Mouse (Mus musculus) layer of hippocampus, adult 2 months (tissue): ENCODE measurements around the gene Ehbp1. TPM values are rescaled to one million over a fixed set of nuclear protein-coding genes. Genes with fewer than 3 reads are reported as not detected.

ENCODE experiments used
- DNase-seq, 2 experiments: peaks; one replicate each; pipeline ENCODE4 v3.0.0; 2022; ENCODE audit warnings: low spot score in 2 of 2
- H3K27ac ChIP-seq: fragments of 200-600 bp; 2 replicates; pipeline ENCODE4 v1.8.1; 2022
- H3K4me3 ChIP-seq: fragments of 200-600 bp; 2 replicates; pipeline ENCODE4 v1.8.1; 2022; ENCODE audit warnings: mild to moderate bottlenecking
- CTCF ChIP-seq: fragments of 200-600 bp; conservative IDR thresholded peaks from 2 replicates; pipeline ENCODE4 v1.8.1; 2022; ENCODE audit warnings: antibody characterized with exemption, mild to moderate bottlenecking, moderate library complexity
- total RNA-seq, 2 experiments: library from RNA; stranded (reverse); gene quantifications; 2 replicates each; pipeline ENCODE4 v1.2.3; 2021

Gene Ehbp1
- total RNA-seq, 2 experiments from 2014 or later, result 50.6 to 51.2 TPM

- no peak for DNase-seq
- no peak for TF ChIP-seq CTCF
- Histone ChIP-seq H3K27ac (no peak overlapping the region), H3K4me3 (no peak overlapping the region)
Measured at GRCm38 (mm10) chr11:22170962-22171638, 171.0 kb downstream of the Ehbp1 start.

DNA sequence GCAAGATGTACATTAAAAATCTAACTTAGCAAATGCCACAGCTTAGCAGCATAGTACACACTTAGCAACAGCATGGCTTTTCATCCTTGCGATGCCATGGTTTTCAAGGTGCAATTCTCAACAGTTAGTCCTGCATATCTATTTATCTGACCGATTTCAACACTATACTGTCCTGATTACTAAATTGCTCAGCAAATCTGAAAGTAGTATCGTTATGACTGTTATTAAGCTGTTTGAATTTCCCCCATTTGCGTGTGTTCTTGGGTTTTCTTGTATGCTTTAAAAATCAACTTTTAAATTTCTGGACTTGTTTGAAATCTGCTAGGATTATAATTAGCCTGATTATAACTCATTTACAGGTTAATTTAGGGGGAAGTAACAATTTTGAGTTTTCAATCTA lies 184.2 kb downstream of the Ehbp1 start:
- DNase-seq, result no peak
- Histone ChIP-seq H3K4me3 (no peak overlapping the region), H3K27ac (no peak overlapping the region)
- TF ChIP-seq CTCF, result no peak

DNA sequence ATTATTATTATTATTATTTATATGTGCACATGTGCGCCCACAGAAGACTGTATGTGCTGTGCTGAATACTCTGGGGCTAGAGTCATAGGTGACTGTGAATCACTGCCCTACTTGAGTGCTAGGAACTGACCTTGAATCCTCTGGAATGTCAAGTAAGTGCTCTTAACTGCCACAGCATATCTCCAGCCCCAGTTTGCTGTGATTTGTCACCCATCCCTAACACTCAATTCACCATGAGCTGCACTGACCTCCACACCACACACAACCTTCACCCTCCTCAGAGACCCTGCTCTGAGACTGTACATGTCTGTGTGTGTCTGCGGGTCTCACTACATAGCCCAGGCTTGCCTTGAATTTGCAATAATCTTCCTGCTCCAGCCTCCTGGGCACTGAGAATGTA lies 185.9 kb downstream of the Ehbp1 start:
- no peak for TF ChIP-seq CTCF
- DNase-seq, result no peak
- H3K4me3 ChIP-seq, result no peak overlapping the region
- H3K27ac ChIP-seq, result no peak overlapping the region

DNA sequence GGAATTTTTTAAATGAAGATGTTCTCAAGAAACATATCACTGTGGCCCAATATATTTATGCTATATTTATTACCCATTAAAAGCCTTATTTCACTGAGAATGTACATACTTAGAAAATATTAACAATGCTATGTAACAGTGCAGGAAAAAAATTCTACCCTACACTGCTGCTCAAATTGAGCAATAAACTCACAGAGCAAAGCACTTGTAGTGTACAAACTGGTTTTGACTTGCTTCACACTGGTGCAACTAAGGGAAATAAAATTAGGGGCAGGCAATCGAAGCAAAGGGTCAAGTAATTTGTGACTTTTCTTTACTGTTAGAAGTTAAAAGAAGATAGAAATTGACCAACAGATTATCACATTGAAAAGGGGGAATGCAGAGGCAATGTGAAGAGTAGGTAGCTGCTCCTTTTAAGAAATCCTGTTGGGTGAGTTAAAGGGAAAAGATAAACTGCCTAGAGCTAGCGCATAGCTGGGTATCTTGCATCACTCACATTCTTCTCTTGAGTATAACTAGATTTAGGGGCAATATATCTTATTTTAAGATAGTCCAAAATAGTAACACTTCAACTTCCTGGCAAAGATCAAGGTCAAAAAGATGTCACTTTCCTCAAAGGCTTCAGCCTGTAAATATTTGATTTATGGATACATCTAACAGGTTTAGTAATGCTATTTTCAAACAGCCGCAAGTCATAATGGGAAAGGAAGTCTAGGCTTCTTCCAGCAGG lies 186.6 kb downstream of the Ehbp1 start:
- H3K4me3 ChIP-seq, result no peak overlapping the region
- TF ChIP-seq CTCF, result no peak
- H3K27ac ChIP-seq, result no peak overlapping the region
- no peak for DNase-seq

GRCm38 (mm10) chr11:22154501-22155294 lies 187.4 kb downstream of the Ehbp1 start:
- TF ChIP-seq CTCF, result no peak
- Histone ChIP-seq H3K4me3 (no peak overlapping the region), H3K27ac (no peak overlapping the region)
- no peak for DNase-seq

- H3K4me3 ChIP-seq, result no peak overlapping the region
- no peak for DNase-seq
- no peak overlapping the region for H3K27ac ChIP-seq
- no peak for TF ChIP-seq CTCF
Measured at GRCm38 (mm10) chr11:22140737-22141136, 201.4 kb downstream of the Ehbp1 start.

GRCm38 (mm10) chr11:22138466-22138865 lies 203.6 kb downstream of the Ehbp1 start:
- no peak for TF ChIP-seq CTCF
- Histone ChIP-seq H3K27ac (no peak overlapping the region), H3K4me3 (no peak overlapping the region)
- DNase-seq, result no peak

GRCm38 (mm10) chr11:22125188-22125587 lies 216.9 kb downstream of the Ehbp1 start:
- no peak for DNase-seq
- no peak for TF ChIP-seq CTCF
- no peak overlapping the region for H3K27ac ChIP-seq

GRCm38 (mm10) chr11:22118853-22119252 lies 223.2 kb downstream of the Ehbp1 start:
- no peak overlapping the region for H3K27ac ChIP-seq
- no peak overlapping the region for H3K4me3 ChIP-seq
- TF ChIP-seq CTCF, result no peak
- no peak for DNase-seq

More at GRCm38 (mm10) chr11:22125188-22125587, 216.9 kb downstream of the Ehbp1 start:
- no peak overlapping the region for H3K4me3 ChIP-seq

DNA sequence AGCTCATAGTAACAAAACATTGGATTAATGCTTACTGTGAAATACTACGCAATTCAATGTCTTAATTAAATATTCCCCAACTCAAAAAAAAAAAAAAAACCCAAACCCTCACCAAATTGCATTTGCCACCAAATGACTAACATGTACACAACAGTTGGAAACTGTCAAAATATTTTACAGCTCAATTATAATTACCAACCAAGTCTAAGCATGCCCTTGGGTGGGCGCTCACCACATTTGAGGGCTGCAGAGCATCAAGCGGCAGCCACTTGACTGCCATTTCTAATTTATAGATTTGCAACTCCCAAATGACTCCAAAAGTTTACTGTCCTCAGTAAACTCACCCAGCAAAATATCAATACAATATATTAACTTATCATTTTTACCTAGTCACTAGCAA lies 229.9 kb downstream of the Ehbp1 start:
- TF ChIP-seq CTCF, result no peak

GRCm38 (mm10) chr11:22089346-22089745 lies 252.7 kb downstream of the Ehbp1 start:
- Histone ChIP-seq H3K4me3 (no peak overlapping the region), H3K27ac (no peak overlapping the region)
- no peak for TF ChIP-seq CTCF
- DNase-seq, result no peak

More for the DNA sequence above, 229.9 kb downstream of the Ehbp1 start:
- Histone ChIP-seq H3K4me3 (no peak overlapping the region), H3K27ac (no peak overlapping the region)
- DNase-seq, result no peak

GRCm38 (mm10) chr11:22063352-22063751 lies 278.7 kb downstream of the Ehbp1 start:
- no peak overlapping the region for H3K4me3 ChIP-seq
- TF ChIP-seq CTCF, result no peak
- no peak overlapping the region for H3K27ac ChIP-seq
- DNase-seq, result no peak

DNA sequence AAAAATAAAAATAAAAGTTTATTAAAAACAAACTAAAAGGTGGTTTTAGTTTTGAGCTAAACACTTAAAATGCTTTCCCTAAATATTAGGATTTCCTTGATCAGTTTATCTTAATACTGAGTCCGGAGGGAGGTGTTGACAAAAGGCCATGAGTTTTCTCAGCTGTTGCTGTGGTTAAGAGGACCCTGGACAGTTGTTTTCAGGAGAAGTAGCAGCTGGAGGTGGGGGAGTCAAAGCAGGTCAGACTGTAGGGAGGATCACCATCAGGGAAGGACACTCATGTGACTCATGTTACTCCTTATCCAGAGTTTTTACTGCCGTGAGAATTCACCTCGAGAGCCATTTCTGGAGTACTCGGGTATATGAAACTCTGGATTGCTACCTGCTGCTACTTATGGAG lies 280.4 kb downstream of the Ehbp1 start:
- no peak for TF ChIP-seq CTCF
- no peak for DNase-seq
- Histone ChIP-seq H3K4me3 (no peak overlapping the region), H3K27ac (no peak overlapping the region)
